Mouse (Mus musculus): ENCODE data around the gene Apol7a. TPM values are rescaled to one million over a fixed set of nuclear protein-coding genes. Genes with fewer than 3 reads are reported as not detected.

Apol7a gene
- polyA plus RNA-seq, 1 experiment from 2014 or later: not detected

DNA sequence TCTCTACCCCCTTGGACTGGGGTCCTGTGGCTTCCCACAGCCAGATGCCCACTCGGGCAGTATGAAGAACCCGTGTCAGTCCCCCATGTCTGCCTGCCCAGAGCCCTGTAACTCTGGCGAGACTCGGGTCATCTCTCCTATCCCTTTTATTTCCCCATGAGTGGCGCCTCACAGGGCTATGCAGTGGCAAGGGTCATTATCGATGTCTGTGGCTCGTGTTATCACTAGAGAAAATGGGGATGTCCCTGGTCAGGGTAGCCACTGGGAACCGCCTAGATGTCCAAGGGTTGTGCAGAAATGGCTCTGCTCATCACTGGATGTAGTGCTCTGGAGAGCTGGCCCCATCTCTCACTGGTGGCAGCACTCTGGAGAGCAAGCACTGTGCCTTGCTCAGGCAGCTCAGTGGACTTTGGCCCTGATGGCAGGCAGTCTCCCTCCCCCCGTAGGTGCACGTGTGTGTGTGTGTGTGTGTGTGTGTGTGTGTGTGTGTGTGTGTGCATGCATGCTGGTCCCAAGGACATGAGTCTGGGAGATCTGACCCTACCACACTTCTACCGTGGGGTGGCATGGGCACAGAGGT, 16.5 kb downstream of the Apol7a start:
- H3K9ac ChIP-seq (replicated peaks; ENCODE audit: low read length): no peak overlapping the region
- H3K9me3 ChIP-seq (ENCODE audit: control insufficient read depth, low read length): no peaks in the 10 kb centered on the region
- no peak overlapping the region for H3K4me2 ChIP-seq (ENCODE audit: low read length)
- H3K27me3 ChIP-seq (ENCODE audit: control insufficient read depth, insufficient read depth, low read length): no peaks in the 10 kb centered on the region
- H3K4me3 ChIP-seq (replicated peaks; ENCODE audit: low read depth, low read length): no peak overlapping the region
- H3K27ac ChIP-seq (replicated peaks; ENCODE audit: low read depth, low read length): no peak overlapping the region
- ATAC-seq (ENCODE audit: low FRiP score, low TSS enrichment) (no peak), DNase-seq (no peak)
- WGBS: 85% methylated on average over 11 of the region's 11 CpGs
- H3K4me1 ChIP-seq (ENCODE audit: control insufficient read depth, insufficient read depth, low read length): no peaks in the 10 kb centered on the region
- H3K36me3 ChIP-seq (ENCODE audit: control insufficient read depth, insufficient read depth, low read length): no peaks in the 10 kb centered on the region

DNA sequence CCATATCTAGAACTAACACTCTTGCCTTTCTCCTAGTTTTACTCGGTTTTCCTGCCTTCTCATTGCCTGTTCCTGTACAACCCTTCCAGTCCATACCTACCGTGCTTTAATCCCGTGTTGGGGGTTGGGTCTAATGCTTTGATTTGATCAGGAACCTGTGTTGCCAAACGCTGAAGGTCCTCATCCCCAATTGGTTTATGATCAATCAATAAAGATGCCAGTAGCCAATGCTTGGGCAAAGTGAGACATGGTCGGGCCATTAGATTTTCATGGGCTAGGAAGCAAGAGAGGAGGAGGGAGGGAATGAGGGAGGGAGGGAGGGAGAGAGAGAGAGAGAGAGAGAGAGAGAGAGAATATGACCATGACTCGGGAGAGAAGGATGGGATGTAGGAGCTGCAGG, 17.4 kb downstream of the Apol7a start:
- Histone ChIP-seq H3K9ac (replicated peaks; ENCODE audit: low read length) (no peak overlapping the region), H3K4me2 (ENCODE audit: low read length) (no peak overlapping the region), H3K9me3 (ENCODE audit: control insufficient read depth, low read length) (no peaks in the 10 kb centered on the region), H3K36me3 (ENCODE audit: control insufficient read depth, insufficient read depth, low read length) (no peaks in the 10 kb centered on the region), H3K27ac (replicated peaks; ENCODE audit: low read depth, low read length) (no peak overlapping the region), H3K4me1 (ENCODE audit: control insufficient read depth, insufficient read depth, low read length) (no peaks in the 10 kb centered on the region), H3K27me3 (ENCODE audit: control insufficient read depth, insufficient read depth, low read length) (no peaks in the 10 kb centered on the region), H3K4me3 (replicated peaks; ENCODE audit: low read depth, low read length) (no peak overlapping the region)
- WGBS: 81% methylated on average over 6 of the region's 6 CpGs
- no peak for ATAC-seq (ENCODE audit: low FRiP score, low TSS enrichment)
- DNase-seq: no peak

DNA sequence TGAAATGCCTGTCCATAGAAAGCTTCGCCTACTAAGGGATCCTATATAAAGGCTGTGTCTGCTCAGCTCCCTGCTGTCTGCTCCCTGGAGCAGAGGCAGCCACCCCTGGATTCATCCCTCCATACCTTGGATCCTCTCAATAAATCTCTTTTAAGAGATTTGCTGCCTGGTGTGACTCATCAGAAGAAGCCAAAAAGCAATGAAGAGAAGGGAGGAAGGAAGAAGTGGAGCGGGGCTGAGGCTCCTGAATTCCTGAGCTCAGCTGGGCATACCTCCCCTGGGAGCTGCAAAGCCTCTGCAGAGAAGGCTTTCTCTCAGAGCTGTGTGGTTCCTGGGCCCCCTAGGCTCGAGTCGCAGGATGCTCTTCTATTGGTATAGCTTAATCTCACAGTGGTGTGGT, 19.0 kb downstream of the Apol7a start:
- no peaks in the 10 kb centered on the region for H3K27me3 ChIP-seq (ENCODE audit: control insufficient read depth, insufficient read depth, low read length)
- H3K4me3 ChIP-seq (replicated peaks; ENCODE audit: low read depth, low read length): no peak overlapping the region
- no peaks in the 10 kb centered on the region for H3K9me3 ChIP-seq (ENCODE audit: control insufficient read depth, low read length)
- H3K27ac ChIP-seq (replicated peaks; ENCODE audit: low read depth, low read length): no peak overlapping the region
- H3K4me1 ChIP-seq (ENCODE audit: control insufficient read depth, insufficient read depth, low read length): no peaks in the 10 kb centered on the region
- no peak overlapping the region for H3K9ac ChIP-seq (replicated peaks; ENCODE audit: low read length)
- WGBS: 45% methylated on average over 4 of the region's 4 CpGs
- ATAC-seq (ENCODE audit: low FRiP score, low TSS enrichment) (no peak), DNase-seq (no peak)
- no peak overlapping the region for H3K4me2 ChIP-seq (ENCODE audit: low read length)
- H3K36me3 ChIP-seq (ENCODE audit: control insufficient read depth, insufficient read depth, low read length): no peaks in the 10 kb centered on the region

DNA sequence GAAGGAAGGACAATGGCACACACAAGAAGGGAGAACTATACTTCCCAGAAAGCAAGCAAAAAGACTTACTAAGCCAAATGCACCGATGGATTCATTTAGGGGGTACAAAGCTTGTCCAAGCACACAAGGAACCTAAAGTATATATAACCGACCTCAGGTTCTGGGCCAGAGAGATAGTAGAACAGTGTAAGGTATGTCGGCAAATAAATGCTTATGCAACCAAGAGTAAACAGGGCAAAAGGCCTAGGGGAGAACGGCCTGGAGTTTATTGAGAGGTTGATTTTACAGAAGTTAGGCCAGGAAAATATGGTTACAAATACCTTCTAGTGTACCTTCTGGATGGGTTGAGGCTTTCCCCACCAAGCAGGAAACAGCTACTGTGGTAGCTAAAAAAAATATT, 21.5 kb downstream of the Apol7a start:
- Histone ChIP-seq H3K9me3 (ENCODE audit: control insufficient read depth, low read length) (no peaks in the 10 kb centered on the region), H3K4me1 (ENCODE audit: control insufficient read depth, insufficient read depth, low read length) (no peaks in the 10 kb centered on the region), H3K36me3 (ENCODE audit: control insufficient read depth, insufficient read depth, low read length) (no peaks in the 10 kb centered on the region), H3K4me3 (replicated peaks; ENCODE audit: low read depth, low read length) (no peak overlapping the region), H3K4me2 (ENCODE audit: low read length) (no peak overlapping the region), H3K27me3 (ENCODE audit: control insufficient read depth, insufficient read depth, low read length) (no peaks in the 10 kb centered on the region), H3K9ac (replicated peaks; ENCODE audit: low read length) (no peak overlapping the region), H3K27ac (replicated peaks; ENCODE audit: low read depth, low read length) (no peak overlapping the region)
- 96% methylated on average over 4 of the region's 4 CpGs for WGBS
- ATAC-seq (ENCODE audit: low FRiP score, low TSS enrichment): no peak
- DNase-seq: no peak

DNA sequence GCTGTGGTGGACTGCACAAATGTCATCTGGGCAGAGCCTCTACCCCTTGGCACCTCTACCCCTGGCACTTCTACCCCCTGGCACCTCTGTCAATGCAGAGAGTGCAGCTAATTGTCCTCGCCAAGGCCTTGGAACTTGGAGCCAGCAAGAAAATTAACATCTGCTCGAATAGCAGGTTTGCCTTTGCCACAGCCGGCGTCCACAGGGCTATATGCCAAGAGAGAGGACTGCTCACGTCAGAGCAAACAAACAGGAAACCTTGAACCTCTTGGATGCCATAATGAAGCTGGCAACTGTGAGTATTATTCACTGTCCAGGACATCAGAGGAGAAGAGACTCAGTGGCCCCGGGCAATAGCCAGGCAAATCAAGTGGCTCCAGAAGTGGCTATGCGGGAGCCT, 22.0 kb downstream of the Apol7a start:
- no peaks in the 10 kb centered on the region for H3K4me1 ChIP-seq (ENCODE audit: control insufficient read depth, insufficient read depth, low read length)
- DNase-seq: peak; percentile 6
- no peak overlapping the region for H3K4me3 ChIP-seq (replicated peaks; ENCODE audit: low read depth, low read length)
- no peak overlapping the region for H3K4me2 ChIP-seq (ENCODE audit: low read length)
- H3K9me3 ChIP-seq (ENCODE audit: control insufficient read depth, low read length): no peaks in the 10 kb centered on the region
- H3K27me3 ChIP-seq (ENCODE audit: control insufficient read depth, insufficient read depth, low read length): no peaks in the 10 kb centered on the region
- H3K27ac ChIP-seq (replicated peaks; ENCODE audit: low read depth, low read length): no peak overlapping the region
- no peak overlapping the region for H3K9ac ChIP-seq (replicated peaks; ENCODE audit: low read length)
- no peak for ATAC-seq (ENCODE audit: low FRiP score, low TSS enrichment)
- 83% methylated on average over 7 of the region's 7 CpGs for WGBS
- H3K36me3 ChIP-seq (ENCODE audit: control insufficient read depth, insufficient read depth, low read length): no peaks in the 10 kb centered on the region

DNA sequence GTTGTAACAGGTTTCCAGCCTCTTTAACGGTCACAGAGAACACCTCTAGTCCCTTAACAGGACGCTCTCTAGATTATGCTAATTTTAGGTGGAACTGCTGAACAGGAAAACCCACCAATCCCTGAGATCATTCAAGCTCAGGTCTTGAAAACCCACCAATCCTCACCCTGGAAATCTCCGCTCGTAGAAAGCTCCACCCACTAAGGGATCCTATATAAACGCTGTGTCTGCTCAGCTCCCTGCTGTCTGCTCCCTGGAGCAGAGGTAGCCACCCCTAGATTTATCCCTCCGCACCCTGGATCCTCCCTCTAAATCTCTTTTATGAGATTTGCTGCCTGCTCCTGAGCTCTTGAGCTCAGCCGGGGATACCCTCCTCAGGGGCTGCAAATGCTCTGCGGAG, 28.3 kb downstream of the Apol7a start:
- no peak overlapping the region for H3K9ac ChIP-seq (replicated peaks; ENCODE audit: low read length)
- H3K27ac ChIP-seq (replicated peaks; ENCODE audit: low read depth, low read length): no peak overlapping the region
- DNase-seq (no peak), ATAC-seq (ENCODE audit: low FRiP score, low TSS enrichment) (no peak)
- H3K36me3 ChIP-seq (ENCODE audit: control insufficient read depth, insufficient read depth, low read length): no peaks in the 10 kb centered on the region
- 88% methylated on average over 8 of the region's 8 CpGs for WGBS
- peaks cover 13% of the 10 kb centered on the region for H3K4me1 ChIP-seq (ENCODE audit: control insufficient read depth, insufficient read depth, low read length)
- no peak overlapping the region for H3K4me3 ChIP-seq (replicated peaks; ENCODE audit: low read depth, low read length)
- no peak overlapping the region for H3K4me2 ChIP-seq (ENCODE audit: low read length)
- H3K9me3 ChIP-seq (ENCODE audit: control insufficient read depth, low read length): no peaks in the 10 kb centered on the region
- no peaks in the 10 kb centered on the region for H3K27me3 ChIP-seq (ENCODE audit: control insufficient read depth, insufficient read depth, low read length)

DNA sequence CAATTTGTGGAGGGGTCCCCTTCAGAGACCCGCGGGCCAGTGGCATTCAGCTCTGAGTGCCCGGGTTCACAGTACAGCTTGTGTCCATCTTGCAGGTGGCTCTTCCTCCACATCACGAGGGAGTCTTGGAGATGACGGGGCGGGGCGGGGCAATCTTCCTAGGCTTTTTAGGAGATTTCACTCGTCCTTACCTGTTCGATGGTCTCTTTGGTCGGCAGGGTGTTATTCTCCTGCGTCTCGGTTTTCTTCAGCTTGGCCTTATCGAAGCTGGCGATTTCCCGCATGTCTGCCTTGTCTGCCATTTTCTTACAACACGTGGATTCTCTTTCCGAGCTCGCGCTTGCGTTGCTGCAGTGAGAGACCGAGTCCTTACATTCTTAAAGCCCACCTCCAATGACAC, 28.9 kb downstream of the Apol7a start:
- no peak overlapping the region for H3K4me3 ChIP-seq (replicated peaks; ENCODE audit: low read depth, low read length)
- H3K27ac ChIP-seq (replicated peaks; ENCODE audit: low read depth, low read length): no peak overlapping the region
- no peaks in the 10 kb centered on the region for H3K36me3 ChIP-seq (ENCODE audit: control insufficient read depth, insufficient read depth, low read length)
- H3K27me3 ChIP-seq (ENCODE audit: control insufficient read depth, insufficient read depth, low read length): no peaks in the 10 kb centered on the region
- 95% methylated on average over 21 of the region's 21 CpGs for WGBS
- no peaks in the 10 kb centered on the region for H3K9me3 ChIP-seq (ENCODE audit: control insufficient read depth, low read length)
- ATAC-seq (ENCODE audit: low FRiP score, low TSS enrichment) (no peak), DNase-seq (no peak)
- peaks cover 17% of the 10 kb centered on the region for H3K4me1 ChIP-seq (ENCODE audit: control insufficient read depth, insufficient read depth, low read length)
- H3K9ac ChIP-seq (replicated peaks; ENCODE audit: low read length): no peak overlapping the region
- no peak overlapping the region for H3K4me2 ChIP-seq (ENCODE audit: low read length)

DNA sequence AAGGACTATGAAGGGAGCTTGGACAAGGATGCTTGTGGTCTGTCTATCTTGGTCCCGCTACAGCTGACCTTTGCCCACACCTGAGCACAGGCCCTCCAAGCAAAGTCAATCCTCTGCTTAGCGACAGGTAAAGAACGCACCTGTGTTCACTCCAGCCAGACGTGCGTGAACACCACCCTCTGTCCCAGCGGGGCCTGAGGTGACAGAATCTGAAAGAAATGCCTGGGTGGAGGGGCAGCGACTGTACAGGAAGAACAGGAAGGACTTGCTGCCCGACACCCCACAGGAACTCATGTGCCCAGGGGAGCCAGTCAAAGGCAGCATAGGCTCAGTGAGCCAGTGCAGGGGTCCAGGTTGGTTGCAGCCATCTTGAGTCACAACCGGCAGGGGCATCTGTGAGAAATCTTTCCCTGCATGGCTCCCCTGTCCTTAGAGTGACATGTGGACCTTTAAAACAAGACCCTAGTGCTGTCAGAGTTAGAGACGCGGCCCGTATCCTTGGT, 30.0 kb downstream of the Apol7a start:
- Histone ChIP-seq H3K27me3 (ENCODE audit: control insufficient read depth, insufficient read depth, low read length) (no peaks in the 10 kb centered on the region), H3K36me3 (ENCODE audit: control insufficient read depth, insufficient read depth, low read length) (no peaks in the 10 kb centered on the region), H3K4me1 (ENCODE audit: control insufficient read depth, insufficient read depth, low read length) (peaks cover 21% of the 10 kb centered on the region), H3K4me2 (ENCODE audit: low read length) (no peak overlapping the region), H3K27ac (replicated peaks; ENCODE audit: low read depth, low read length) (no peak overlapping the region), H3K4me3 (replicated peaks; ENCODE audit: low read depth, low read length) (no peak overlapping the region), H3K9ac (replicated peaks; ENCODE audit: low read length) (no peak overlapping the region), H3K9me3 (ENCODE audit: control insufficient read depth, low read length) (no peaks in the 10 kb centered on the region)
- ATAC-seq (ENCODE audit: low FRiP score, low TSS enrichment) (no peak), DNase-seq (no peak)
- 90% methylated on average over 12 of the region's 12 CpGs for WGBS

DNA sequence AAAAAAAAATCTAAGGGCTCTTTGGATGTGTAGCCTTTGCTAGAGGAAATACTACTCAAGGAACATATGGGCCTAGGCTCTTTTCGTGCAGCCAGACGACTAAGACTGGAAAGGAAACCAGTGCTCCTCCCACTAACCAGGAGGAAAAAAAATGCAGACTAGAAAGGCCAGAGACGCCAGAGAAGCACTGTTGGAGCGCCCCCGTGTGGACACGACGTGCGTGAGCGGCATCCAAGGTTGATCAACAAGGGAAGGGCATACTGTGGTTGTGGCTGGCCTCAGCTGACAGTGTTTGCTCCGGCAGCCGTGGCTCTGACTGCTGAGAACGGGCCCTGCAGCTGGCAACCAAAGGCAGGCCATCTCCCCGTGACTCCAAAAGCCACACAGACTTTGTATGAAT, 30.8 kb downstream of the Apol7a start:
- H3K36me3 ChIP-seq (ENCODE audit: control insufficient read depth, insufficient read depth, low read length): no peaks in the 10 kb centered on the region
- H3K4me1 ChIP-seq (ENCODE audit: control insufficient read depth, insufficient read depth, low read length): peaks cover 29% of the 10 kb centered on the region
- peak overlapping the region; percentile 58 for H3K27ac ChIP-seq (replicated peaks; ENCODE audit: low read depth, low read length)
- H3K9ac ChIP-seq (replicated peaks; ENCODE audit: low read length): no peak overlapping the region
- no peaks in the 10 kb centered on the region for H3K27me3 ChIP-seq (ENCODE audit: control insufficient read depth, insufficient read depth, low read length)
- no peaks in the 10 kb centered on the region for H3K9me3 ChIP-seq (ENCODE audit: control insufficient read depth, low read length)
- H3K4me2 ChIP-seq (ENCODE audit: low read length): peak overlapping the region; percentile 34; the same call in 1 of the 2 replicates
- ATAC-seq (ENCODE audit: low FRiP score, low TSS enrichment) (peak; percentile 62; the same call in 1 of the 2 replicates), DNase-seq (peak; percentile 96)
- H3K4me3 ChIP-seq (replicated peaks; ENCODE audit: low read depth, low read length): no peak overlapping the region
- 0% methylated on average over 13 of the region's 13 CpGs for WGBS
